Mouse (Mus musculus) 3T3-L1 (cell line): ENCODE measurements at regions not wholly inside any gene's neighbourhood (a gene's known extent, or its start where the extent isn't known, plus 50 kb on each side); places are given as distances from the start of the nearest gene placed in this dataset.

Experiments
- DNase-seq: peaks from one replicate; pipeline ENCODE4 v3.0.0-alpha.2; 2015; ENCODE audit warnings: low read depth, low spot score

DNA sequence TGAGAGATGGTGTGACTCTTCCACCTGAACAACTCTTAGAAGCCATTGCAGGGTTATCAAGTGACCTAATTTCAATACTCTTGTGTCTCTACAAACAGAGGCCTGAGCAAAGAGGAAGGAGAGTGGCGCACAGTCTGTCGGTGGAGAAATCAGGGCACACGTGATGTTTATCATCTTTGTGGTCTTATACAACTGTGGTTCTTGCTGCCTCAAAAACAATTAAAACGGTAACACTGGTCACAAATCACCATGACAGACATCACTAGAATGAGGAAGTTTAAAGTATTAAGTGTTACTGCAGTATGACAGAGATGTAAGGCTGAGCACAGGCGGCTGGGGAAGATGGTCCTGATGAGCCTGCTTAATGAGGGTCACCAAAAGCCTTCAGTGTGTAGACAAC lies 73.6 kb downstream of the Sdc1 start:
- no peak for DNase-seq

DNA sequence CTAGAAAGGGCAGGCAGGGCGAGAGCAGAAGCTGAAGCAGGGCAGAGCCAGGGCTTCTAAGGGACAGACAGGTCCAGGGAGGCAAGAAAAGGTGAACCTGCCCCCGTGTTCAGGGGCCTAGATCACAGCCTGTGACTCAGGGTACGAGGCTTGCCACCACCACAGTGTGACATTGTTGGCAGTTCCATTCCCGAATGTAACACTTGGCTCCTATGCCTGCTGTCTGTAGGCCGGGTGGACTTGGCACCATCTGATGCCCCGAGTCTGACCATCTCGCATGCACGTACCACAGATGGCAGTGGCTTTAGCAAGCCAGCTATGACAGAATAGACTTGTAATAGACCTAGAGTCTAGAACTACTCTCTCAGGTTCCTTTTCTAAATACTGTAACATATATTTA lies 74.3 kb downstream of the Sdc1 start:
- no peak for DNase-seq

- no peak for DNase-seq
Observed at GRCm38 (mm10) chr12:8846425-8847226, 74.8 kb upstream of the Laptm4a start.

DNA sequence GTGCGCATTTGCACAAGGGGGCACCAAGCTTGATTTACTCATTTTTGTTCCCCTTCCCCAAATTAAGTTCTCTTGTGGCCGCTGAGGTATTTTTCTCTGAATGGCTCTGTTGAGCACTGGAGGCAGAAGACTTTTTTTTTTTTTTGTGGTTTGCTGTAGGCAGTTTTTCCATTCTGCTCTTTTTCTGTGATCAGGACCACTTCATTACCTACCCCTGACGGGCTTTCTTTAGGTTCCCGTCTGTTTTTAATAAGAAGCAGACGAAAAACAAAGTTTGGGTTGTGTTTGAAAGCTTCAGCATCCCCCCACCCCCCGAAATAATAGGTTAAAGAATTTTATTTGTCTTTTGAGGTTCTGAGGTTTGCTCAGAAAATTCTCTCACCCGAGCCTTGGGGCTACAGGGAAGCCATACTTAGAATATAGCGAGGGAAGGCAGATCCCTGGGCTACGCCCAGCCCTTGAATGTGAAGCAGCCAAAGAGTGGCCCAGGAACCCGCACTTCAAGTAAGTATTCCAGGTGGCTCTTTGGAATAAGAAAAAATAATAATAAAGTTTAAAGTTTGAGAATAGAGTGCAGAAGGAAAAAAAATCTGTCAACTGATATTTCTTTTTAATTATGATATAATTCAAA lies 74.1 kb upstream of the Laptm4a start:
- no peak for DNase-seq

DNA sequence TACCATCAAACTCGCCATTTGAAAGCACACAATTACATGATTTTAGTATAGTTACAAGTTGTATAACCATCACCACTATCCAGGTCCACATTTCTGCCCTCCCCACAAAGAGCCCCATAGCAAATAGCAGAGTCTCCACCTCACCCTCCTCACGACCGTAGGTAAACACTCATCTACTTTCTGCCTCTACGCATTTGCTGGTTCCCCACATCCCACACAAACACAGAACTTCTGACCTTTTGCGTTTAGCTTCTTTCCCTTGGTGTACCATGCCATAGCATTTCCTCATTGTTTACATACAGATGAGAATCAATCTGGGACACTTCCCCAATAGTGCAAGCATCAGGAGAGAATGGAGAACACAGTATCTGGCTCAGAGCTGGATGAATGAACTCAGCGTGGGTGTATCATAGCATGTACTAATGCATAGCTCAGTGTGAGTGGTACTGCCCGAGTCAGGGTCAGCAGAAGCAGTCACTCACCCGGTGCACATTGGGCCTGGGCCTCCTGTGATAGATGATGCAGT lies 73.5 kb upstream of the Laptm4a start:
- DNase-seq: no peak

DNA sequence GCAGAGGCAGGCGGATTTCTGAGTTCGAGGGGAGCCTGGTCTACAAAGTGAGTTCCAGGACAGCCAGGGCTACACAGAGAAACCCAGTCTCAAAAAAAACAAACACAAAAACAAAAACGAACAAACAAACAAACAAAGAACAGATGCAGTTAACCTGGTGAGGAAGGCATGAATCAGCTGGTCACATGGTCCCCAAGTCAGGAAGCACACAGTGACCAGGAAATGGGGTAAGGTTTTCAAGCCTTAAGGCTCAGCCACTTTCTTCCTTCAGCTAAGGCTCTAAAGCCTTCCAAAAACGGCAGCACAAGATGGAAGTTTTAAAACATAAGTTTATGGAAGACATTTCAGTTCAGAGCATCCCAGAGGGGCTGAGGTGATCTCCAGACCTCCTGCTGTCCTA lies 67.6 kb upstream of the Laptm4a start:
- peak; percentile 37 for DNase-seq

GRCm38 (mm10) chr12:8854401-8854800 lies 67.1 kb upstream of the Laptm4a start:
- peak; percentile 81 for DNase-seq

- DNase-seq: no peak
Observed at GRCm38 (mm10) chr12:8855119-8855518, 66.3 kb upstream of the Laptm4a start.

DNA sequence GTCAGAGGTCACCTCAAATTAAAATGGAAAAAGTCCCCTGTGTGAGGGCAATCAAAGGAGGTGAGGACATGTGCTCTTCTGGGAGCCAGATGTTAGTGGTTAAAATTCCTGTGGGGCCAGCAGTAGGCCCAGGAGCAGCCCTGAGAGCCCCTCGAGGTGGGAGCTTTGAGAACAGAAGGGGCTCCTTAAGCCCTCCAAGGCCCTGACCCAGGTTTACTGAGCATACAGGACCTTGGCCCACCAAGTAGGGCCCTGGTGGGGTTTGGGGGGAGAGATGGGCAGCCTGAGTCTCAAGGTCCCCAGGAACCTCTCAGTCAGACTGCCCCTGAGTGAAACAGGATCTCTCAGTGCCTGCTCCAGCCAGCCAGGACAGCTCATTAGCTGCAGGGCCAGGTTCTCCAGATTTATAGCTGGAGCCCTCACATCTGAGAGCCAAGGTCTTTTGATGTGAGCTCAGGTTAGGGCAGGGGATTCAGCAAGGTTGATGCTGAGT lies 65.4 kb upstream of the Laptm4a start:
- DNase-seq: peak; percentile 70

- DNase-seq: peak; percentile 9
Observed at GRCm38 (mm10) chr12:8857308-8857707, 64.2 kb upstream of the Laptm4a start.

GRCm38 (mm10) chr12:8858748-8859147 lies 62.7 kb upstream of the Laptm4a start:
- DNase-seq: no peak

DNA sequence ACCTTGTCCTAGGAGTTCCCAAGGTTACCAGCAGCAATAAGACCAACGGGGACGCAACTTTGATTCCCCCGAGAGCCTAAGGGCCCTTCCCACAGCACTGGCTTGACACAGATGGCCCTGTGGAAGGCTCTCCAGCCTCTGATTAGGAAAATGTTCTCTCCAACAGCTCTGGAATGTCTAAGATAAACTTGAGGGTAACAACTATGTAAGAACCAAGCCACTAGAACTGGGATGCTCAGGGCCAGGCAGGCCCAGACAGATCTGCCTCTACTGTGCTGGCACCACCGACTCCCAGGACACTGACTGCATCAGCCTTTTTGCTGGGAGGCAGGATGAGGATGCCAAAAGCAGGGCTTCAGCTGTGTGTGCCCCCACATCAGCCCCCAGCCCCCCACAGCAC lies 61.9 kb upstream of the Laptm4a start:
- DNase-seq: peak; percentile 52

DNA sequence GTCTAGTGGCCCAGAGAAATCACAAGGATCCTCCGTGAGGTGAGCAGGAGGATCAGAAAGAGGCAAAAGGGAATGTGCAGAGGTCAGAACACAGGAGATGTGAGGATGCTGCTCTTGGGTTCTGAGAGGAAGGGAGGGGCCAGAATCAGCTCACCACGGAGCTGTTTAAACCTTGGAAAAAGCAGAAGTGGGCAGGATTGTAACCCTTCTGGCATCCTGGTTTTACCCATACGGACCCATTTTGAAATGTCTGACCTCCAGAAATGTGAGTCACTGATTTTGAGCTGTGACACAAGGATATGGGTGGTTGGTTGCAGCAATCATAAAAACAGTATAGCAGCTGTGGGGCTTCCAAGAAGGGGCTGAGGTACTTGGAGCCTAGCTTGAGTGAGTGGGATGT lies 56.6 kb upstream of the Laptm4a start:
- peak; percentile 77 for DNase-seq

DNA sequence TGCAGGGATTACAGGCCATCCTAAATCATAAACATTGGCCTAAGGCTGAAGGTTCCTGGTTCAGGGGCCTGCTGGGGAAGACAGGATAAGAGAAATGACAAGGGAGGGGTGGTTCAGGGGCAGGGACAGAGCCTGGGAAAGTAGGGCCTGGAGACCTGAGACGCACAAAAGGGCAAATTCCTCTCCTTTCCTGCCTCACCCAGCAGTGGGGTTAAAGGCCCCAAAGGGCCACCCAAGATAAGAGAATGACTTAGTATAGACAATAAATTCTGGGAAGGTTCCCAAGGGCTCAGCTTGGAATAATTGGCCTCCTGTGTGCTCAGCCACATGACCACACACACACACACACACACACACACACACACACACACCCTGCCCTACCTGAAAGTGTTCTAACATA lies 56.2 kb upstream of the Laptm4a start:
- DNase-seq: no peak

GRCm38 (mm10) chr12:8867104-8867503 lies 54.4 kb upstream of the Laptm4a start:
- DNase-seq: no peak

DNA sequence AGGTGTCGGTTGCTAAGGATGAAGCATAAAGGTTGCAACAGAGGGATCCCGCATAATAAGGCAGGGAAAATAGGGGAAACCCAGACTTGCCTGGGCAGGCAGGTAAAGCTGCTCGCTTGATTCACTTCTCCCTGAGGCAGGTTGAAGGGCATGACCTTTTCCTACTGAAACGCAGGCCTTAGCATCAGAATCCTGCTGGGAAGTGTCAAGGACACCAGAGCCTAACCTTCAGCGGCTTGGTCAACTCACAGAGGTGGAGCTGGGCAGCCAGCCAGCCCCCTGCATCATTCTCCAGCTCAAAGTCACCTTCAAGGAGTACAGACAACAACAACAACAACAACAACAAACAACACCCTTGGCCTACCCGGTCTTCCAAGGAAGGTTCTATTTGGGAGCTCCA lies 52.8 kb upstream of the Laptm4a start:
- no peak for DNase-seq

- DNase-seq: no peak
Observed at GRCm38 (mm10) chr12:8869190-8869589, 52.3 kb upstream of the Laptm4a start.
